Mouse (Mus musculus): ENCODE results near the gene Hoxc5. TPM values are rescaled to one million over a fixed set of nuclear protein-coding genes. Genes with fewer than 3 reads are reported as not detected.
A peak's percentile ranks its signal among the peaks of the same experiment; 100 is the strongest.

Gene Hoxc5
- polyA plus RNA-seq, 1 experiment, result 1.4 TPM

DNA sequence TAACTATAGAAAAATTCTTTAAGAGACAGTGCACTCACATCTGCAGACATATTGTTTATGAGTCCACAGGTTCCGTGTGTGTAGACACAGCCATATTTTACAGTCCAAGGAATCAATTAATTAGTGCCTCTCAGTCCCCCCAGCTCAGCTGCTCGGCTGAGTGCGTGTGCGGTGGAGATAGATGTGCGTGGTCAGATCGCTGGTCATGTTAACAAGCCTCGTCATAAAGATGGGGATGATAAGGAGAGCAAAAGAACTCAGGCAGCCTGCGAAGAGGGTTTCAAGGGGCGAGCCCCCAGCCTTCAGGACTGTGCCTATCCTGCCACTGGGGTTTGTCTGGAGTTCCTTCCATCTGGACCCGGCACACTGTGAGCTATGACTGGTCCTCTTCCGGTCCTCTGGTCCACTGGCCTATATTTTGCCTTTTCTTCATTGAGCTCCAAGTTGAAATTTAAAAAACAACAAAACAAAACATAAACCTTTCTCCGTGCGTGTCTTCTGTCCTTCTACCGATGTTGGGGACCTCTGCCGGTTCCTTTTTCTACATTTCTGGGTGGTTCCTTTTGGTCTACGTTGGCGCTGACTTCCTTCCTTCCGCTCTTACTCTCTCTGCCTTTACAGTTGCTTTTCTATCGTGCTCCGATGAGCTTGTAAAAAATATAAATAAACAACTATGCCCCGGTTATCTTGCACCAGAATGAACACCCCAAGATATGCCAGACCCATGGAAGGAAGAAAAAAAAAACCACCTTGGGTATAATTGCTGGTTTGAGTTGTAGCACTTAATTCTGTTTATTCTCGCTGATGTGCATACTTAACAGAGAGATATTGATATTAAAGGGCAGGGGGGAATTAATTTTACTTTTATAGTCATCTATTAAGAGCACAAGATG is 21.8 kb upstream of the Hoxc5 start:
- DNase-seq (ENCODE audit: low spot score), result no peak

DNA sequence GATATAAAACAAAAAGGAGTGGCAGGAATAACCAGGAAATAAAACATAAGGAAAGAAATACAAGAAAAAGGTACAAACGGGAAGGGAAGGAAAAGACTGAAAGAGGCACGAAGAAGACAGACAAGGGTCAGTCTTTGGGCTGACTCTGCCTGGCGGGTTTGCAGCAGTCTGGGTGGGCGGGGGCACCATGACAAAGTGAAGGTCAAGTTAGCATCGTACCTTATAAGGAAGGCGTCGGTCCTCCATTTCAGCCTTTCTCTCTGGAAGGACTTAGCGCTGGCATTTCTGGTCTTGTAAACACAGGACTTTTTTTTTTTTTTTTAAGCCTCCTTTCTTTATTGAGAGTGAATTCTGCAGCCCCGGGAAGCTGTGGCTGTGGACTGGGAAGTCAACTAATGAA is 20.0 kb upstream of the Hoxc5 start:
- DNase-seq (ENCODE audit: low spot score), result no peak

DNA sequence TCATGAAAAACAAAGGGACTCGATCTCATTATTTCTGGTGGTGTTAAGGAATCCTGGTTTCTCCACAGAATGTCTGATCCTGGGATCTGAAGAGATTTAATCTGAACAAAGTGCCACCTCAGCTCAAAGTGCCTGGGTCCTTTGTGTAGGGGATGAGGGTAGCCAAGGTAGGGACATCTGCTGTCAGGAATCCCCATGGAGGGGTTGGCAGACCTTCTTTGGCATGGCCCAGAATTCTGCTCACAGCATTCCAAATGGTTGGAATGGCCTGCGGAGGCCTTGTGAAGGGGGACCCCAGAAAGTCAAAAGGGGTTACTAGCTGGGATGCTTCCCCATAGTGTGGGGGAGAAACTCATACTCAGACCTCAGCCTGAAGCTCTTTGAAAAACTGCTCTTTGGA is 18.4 kb upstream of the Hoxc5 start:
- no peak for DNase-seq (ENCODE audit: low spot score)

DNA sequence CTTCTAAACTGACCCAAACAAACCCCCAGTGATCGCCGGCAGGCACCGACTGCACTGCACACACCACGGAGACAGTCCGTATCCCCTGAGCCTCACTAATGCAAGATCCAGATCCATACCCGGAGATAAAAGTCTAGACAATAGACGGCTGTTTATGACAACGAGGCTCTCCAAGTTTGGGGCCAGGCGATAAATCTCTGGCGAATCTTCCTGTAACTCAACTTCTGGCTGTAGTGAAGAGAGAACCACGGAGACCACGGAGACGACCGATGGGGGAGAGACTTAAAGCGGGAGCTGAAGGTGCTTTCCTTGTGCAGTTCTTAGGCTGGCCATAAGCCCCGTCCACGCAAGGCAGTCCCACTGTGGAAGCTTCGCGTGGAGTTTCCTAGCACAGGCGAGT is 17.5 kb upstream of the Hoxc5 start:
- DNase-seq (ENCODE audit: low spot score), result no peak

DNA sequence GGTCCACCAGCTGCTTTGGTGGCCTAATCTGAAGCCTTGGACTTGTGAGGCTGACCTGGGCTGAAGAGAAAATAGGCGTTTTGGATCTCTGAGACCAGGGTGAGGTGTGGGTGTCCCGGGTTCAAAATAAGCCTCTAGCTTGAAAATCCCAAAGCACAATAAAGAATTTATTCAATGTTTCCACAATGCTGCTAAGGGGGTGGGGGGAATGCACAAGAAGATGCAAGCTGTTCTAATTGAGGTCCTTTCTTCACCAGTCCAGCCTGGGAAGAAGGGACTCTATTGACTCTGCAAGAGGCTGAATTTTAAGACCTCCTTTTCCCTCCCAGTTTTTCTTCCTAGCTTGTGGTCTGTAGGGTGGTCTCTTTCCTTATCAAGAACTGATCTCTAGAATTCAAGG is 16.4 kb upstream of the Hoxc5 start:
- no peak for DNase-seq (ENCODE audit: low spot score)

DNA sequence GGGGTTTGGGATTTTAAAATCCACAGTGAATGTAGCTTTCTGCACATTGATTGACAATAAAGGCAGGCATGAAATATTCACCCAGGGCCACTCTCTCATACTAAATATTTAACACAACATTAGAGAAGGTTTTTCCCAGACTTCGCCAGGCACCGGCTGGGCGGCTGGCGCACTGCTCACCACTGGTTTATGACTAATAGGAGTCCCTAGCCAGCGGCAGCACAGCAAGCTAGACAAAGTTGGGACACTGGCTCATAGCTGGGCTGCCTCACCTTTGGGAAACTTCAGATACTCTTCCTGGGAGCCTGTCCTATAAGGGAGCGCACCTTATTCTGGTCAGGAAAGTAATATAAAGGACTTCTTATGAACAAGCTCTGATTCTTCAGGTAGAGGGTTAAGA is 13.7 kb upstream of the Hoxc5 start:
- no peak for DNase-seq (ENCODE audit: low spot score)

DNA sequence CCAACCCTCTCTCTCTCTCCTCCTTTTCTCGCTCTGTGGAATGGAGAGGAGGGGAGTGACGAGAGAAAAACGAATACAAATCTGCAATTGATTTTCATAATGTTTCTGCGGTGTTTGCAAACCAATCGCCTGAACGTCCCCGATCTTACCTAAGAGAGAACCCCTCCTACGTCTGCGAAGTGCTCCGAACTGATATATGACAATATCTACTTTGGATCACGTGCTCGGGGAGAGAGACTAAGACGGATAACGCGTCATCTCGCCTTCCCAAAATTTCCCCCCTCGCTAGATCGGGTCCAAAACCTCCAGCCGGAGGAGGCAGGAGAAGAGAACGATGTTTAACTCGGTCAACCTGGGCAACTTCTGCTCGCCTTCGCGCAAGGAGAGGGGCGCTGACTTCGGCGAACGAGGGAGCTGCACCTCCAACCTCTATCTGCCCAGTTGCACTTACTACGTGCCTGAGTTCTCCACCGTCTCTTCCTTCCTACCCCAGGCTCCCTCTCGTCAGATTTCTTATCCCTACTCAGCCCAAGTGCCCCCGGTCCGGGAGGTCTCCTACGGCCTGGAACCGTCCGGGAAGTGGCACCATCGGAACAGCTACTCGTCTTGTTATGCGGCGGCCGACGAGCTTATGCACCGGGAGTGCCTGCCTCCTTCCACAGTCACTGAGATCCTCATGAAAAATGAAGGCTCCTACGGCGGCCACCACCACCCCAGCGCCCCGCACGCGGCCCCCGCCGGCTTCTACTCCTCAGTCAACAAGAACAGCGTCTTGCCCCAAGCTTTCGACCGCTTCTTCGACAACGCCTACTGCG is 12.8 kb upstream of the Hoxc5 start, which contains the start of gene Hoxc11:
Gene Hoxc11 (plus strand): TSS at position 236 of the 815 bp plus-strand sequence.
- no peak for DNase-seq (ENCODE audit: low spot score)

DNA sequence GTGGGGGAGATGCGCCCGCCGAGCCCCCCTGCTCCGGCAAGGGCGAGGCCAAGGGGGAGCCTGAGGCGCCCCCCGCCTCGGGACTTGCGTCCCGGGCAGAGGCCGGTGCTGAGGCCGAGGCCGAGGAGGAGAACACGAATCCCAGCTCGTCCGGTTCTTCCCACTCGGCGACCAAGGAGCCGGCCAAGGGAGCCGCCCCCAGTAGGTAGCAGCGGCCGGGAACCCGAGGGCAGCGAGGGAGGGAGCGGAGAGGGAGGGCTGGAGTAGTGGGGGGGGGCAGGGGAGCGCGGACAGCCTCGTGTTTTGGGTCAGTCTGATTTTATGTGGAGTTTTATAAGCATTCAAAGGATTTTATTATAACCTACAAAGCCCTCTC is 12.2 kb upstream of the Hoxc5 start:
- no peak for DNase-seq (ENCODE audit: low spot score)

DNA sequence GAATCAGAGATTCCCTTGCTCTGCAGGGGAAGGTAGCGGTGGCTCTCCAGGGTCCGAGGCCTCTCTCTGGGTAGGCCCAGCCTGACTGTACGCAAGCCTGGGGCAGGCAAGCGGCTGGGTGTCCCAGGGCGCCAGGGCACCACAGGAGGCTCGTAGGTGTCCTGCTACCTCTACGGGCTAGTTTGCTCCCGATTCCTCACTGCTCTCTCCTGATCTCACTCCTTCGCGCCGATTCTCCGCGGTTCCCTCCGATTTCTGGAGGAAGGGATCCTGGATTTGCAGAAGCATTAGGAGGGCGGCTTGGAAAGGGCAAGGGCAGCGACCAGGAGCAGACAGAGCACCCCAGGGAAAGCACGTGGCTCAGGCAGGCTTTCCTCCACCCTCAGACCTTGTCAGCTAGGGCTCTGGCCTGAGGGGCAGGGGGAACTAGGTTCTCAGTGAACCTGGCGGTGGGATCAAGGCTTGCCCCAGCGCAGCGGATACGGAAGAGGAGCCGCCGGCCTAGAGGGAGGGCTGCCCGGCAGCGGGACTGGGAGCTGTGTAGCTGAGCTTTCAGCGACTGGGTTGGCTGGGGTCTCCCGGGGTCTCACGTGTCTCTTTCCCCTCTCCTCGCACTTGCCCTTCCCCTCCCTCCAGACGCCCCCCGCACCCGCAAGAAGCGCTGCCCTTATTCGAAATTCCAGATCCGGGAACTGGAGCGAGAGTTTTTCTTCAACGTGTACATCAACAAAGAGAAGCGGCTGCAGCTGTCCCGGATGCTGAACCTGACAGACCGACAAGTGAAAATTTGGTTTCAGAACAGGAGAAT is 11.2 kb upstream of the Hoxc5 start:
- DNase-seq (ENCODE audit: low spot score), result no peak

DNA sequence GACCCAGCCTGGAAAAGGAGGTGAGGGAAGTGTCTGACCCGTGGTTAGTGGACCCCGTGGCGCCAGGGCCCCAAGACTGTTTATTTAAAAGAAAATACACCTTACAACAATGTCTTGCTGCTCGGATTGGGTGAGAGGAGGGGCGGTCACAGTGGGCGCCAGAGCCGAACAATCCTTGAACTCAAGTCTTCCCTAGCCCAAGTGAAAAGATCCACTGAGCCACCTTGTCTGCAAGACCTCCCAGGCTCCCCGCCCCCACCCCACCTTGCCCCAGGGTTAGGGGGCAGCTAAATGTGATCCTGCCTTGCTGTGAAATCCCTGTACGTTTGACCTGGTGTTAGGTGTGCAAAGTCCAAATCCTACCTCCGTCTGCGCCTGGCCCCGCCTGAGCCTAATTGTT is 10.3 kb upstream of the Hoxc5 start:
- DNase-seq (ENCODE audit: low spot score), result no peak

DNA sequence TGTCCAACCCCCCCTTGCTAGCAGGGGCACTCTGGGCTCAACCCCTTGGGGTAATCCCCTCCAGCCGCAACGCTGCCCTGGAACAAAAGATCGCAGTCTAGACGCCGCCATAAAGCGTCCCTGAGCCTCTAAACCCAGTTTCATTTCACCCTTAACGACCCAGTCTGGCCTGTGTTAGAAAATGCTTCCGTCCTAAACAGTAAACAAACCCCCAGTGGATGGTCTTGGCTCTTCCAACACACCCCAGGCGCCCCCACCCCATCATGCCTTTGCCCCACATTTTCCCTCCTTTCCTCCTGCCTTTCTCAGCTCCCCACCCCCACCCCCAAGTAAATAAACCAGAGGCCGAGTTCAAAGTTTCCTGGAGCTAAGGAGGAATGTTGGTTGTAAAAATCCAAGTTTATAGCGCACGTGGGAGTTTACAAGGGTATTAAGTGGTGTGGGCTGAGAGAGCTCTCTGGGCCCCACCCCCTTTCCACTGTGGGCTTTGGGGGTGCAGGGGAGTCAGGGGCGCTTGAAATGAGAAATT is 7.5 kb upstream of the Hoxc5 start:
- DNase-seq (ENCODE audit: low spot score), result no peak

DNA sequence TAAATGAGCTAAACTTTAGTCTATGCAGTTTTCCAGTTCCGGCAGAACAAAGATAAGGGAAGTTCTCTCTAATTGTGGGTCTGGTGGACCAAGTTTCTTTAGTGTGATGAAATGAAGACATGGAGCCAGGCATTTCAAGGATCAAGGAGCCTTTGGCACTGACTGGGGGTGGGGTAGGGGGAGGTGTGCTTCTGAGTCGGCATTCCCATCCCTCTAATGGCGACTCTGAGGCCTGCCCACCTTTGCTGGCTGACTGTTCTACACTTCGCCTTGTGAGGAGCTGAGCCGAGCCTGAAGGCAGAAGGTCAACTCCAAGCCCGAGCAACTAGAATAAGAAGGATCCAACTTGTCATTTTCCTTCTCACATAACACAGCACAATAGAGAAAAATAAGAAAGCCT is 5.5 kb upstream of the Hoxc5 start:
- DNase-seq (ENCODE audit: low spot score), result no peak

DNA sequence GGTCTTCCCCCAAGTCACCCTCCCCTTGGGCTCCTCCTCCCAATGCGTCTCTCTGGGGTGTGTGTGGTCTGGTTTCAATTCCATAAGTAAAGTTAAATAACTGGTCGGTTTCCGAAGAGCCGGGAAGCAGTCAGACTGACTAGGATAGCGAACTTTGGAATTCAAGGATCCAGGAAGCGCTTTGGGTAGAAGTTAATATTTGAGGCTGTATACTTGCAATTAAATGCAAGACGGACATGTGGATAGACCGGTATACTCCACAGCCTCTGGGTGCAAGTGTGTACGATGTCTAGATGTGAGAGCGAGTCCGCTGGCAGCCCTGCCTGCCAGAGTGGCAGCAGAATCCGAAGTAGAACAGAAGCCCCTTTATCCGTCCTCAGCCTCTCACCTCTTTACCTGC is 4.8 kb upstream of the Hoxc5 start:
- no peak for DNase-seq (ENCODE audit: low spot score)

DNA sequence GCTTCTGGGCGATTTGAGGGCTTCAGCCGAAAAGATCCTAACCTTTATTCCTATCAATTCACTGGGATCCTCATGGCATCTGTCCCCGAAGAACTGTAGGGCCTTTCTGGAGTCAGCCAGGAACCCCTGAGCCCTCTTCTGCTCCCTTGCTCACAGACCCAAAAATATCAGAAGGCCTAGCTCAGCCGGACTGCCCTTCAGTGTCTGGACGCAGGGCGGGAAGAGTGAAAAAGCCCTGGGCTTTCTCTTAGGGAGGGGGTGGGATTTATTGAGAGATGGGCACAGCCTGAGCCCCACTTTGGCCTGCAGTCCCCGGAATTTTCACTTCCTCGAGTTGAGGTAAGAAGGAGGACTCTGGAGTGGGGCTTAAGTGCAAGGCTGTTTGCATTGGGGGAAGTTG is 4.0 kb upstream of the Hoxc5 start:
- DNase-seq (ENCODE audit: low spot score), result no peak

DNA sequence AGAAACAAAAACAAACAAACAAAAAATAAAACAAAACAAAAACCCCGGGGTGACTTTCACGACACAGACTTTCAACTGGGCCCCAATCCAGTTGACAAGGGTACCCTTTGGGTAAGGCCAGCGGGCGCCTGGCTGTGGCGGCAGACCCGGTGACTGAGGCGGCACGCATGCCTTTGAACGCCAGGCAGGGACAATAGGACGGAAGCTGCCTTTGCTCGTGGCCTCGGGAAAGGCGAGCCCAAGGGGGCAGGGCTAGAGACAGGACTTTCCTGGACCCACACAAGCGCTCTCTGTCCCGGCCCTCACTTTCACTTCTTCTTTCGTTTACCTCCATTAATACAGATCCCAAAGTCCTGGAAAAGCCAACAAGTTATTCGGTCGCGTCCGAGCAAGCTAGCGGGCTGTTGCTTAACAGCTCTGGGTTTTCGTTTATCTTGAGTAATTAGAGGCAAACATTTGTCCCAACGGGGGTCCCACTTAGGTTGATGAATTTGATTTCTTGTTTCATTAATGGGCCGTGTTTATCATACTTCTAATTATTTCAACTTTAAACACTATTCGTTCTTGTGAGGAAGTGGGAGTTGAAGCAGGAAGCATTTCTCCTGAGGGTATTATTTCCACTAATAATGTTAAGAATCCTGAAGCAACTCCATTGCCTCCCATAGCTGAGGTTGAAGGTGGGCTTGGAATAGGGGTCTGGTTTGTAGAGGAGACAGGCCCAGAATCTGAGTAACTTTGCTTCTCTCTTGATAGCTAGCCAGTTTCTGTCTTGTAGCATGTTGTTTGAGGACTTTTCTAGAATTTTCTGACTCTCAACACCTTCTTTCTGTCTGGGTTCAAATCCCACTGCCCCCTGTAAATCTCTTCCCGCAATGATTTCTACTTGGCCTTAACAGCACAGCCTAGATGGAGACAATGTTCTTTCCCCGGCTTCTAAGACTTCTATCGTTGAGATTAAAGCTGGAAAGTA is 3.3 kb upstream of the Hoxc5 start:
- DNase-seq (ENCODE audit: low spot score), result no peak

DNA sequence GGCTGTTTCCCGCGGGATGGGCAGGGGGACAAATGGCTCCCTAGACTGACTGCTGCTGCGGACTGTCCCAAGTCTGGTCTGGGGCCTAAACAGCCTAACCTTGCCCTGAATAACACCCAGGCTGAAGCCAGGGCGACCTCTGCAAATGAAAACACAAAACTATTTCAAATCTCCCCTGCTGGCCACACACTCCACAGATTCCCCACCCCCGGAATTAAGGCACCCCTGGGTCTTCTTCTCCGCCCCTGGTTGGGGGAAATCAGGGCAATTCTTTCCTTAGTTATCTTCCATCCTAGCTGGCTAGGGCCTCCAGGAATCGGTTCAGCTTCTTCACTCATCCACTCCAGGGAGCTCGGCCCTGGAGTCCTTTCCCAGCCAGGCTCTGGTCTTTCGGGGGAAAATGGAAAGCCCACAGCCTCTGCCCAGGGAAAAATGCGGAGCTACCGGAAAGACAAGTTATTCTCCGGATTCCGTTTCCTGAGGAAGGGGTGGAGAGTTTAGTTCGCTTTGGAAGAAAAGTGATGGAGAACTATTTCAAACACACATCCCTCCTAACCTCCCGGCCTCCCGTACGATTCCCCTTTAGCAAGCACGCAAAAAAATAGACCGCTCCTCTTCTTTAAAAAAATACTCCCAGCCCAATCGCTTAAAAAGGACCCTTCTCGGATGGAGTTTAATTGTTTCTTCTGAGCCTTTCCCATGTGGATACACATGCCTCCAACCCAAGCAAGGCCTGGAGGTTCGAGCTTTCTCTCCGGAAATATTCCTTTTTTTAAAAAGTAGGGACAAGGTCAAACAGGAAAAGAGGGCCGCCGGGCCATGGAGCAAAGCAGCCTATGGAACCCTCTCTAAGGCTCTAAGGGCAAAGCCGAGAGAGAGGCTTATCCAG is 2.0 kb upstream of the Hoxc5 start:
- no peak for DNase-seq (ENCODE audit: low spot score)

DNA sequence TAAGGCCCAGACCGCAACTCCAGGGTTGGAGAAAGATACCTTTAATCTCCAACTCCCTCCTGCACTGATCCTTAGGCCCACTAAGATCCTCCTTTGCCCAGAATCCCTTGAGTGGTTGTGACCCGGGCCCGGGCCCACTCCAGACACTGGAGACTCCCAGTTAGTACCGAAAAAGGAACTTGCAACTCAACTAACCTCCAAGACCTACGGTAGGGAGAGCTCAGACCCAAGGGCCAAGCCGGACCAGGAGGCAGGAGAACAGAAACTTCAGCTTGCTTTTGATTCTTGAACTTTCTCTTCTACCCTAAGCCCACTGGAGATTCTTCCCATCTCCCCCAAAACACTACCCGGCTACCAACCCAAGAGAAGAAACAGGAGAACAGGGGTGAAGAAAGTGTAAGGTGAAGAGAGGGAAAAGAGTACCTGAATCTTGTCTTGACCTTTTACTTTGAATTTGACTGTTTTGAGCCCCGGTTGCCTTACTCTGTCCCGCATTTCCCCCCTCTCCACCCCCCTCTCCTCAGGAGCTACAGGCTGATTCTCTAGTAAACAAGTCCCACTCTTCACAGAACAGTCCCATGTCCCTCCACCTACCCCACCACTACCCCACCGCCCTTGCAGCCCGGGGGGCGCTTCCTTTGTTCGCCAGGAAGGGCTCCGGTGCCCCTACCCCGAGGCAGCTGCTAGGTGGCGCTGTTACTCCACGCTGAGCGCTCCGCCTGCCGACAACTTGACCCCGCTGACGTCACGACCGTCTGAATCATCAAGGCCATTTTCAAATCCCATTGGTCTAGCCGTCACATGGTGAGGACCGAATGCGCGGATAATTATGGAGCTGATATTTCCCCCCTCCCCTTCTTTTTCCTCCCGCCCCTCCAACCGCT is 1.1 kb upstream of the Hoxc5 start:
- peak; percentile 65 for DNase-seq (ENCODE audit: low spot score)

DNA sequence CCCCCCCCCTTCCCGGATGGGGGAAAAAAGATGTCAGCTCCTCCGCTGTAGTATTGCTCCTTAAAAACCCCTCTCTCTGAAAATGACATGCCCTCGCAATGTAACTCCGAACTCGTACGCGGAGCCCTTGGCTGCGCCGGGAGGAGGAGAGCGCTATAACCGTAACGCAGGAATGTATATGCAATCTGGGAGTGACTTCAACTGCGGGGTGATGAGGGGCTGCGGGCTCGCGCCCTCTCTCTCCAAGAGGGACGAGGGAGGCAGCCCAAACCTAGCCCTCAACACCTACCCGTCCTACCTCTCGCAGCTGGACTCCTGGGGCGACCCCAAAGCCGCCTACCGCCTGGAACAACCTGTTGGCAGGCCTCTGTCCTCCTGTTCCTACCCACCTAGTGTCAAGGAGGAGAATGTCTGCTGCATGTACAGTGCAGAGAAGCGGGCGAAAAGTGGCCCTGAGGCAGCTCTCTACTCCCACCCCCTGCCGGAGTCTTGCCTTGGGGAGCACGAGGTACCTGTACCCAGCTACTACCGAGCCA is 399 bp upstream of the Hoxc5 start, which contains the start of gene Hoxc10:
Gene Hoxc10 (plus strand): TSS at position 21 of the 536 bp plus-strand sequence.
- DNase-seq (ENCODE audit: low spot score), result no peak
